Mouse (Mus musculus) intestine, embryonic 16.5 days (tissue): Measurements from ENCODE around the gene Sec31a. TPM values are rescaled to one million over a fixed set of nuclear protein-coding genes. Genes with fewer than 3 reads are reported as not detected.

Source experiments
- ATAC-seq: fragments of 200-750 bp; cut with Nextera tagmentation; 2 replicates; pipeline ENCODE4 v1.8.0; 2017; ENCODE audit warnings: moderate TSS enrichment, moderate library complexity
- H3K27ac ChIP-seq: fragments of 300-500 bp; sonication (generic); 2 replicates; pipeline ENCODE4 v1.5.1; 2014; ENCODE audit warnings: mild to moderate bottlenecking, low read length
- H3K27me3 ChIP-seq: fragments of 300-500 bp; sonication (generic); replicated peaks from 2 replicates; pipeline ENCODE4 v1.6.1; 2014; ENCODE audit warnings: low read length, control low read depth, mixed read lengths; ENCODE audit not compliant: control insufficient read depth, insufficient read depth
- H3K36me3 ChIP-seq: fragments of 300-500 bp; sonication (generic); 2 replicates; pipeline ENCODE4 v1.6.1; 2014; ENCODE audit warnings: low read length, control low read depth; ENCODE audit not compliant: control insufficient read depth, insufficient read depth
- H3K4me1 ChIP-seq: fragments of 300-500 bp; sonication (generic); 2 replicates; pipeline ENCODE4 v1.6.1; 2014; ENCODE audit warnings: low read length, control low read depth, mixed read lengths; ENCODE audit not compliant: control insufficient read depth, insufficient read depth
- H3K4me2 ChIP-seq: fragments of 300-500 bp; sonication (generic); 2 replicates; pipeline ENCODE4 v1.6.1; 2014; ENCODE audit warnings: low read depth, low read length, control low read depth
- H3K4me3 ChIP-seq: fragments of 300-500 bp; sonication (generic); 2 replicates; pipeline ENCODE4 v1.5.1; 2014; ENCODE audit warnings: mild to moderate bottlenecking, low read length
- H3K9ac ChIP-seq: fragments of 300-500 bp; sonication (generic); 2 replicates; pipeline ENCODE4 v1.6.1; 2014; ENCODE audit warnings: low read depth, low read length
- H3K9me3 ChIP-seq: fragments of 300-500 bp; sonication (generic); 2 replicates; pipeline ENCODE4 v1.6.1; 2016; ENCODE audit warnings: low read length, control low read depth; ENCODE audit not compliant: control insufficient read depth
- WGBS: fragments of 180-500 bp; shearing (Covaris S2); extraction: QIAGEN DNeasy Blood & Tissue Kit; methylation state at CpG from one replicate; pipeline ENCODE4 v1.1.7; 2014; 5-methylcytosine and 5-hydroxymethylcytosine counted together
- polyA plus RNA-seq: library from polyadenylated mRNA; unstranded; fragments of >200 nt; fragmentation: Nextera tagmentation; extraction: Ambion mirVana; gene quantifications from 2 replicates; pipeline ENCODE4 v1.2.1, GENCODE M21; 2015

Gene Sec31a
- polyA plus RNA-seq, 1 experiment from 2014 or later = 183 TPM

- 74% methylated on average over 5 of the region's 5 CpGs for WGBS
Measured at GRCm38 (mm10) chr5:100368527-100368926, 47.5 kb downstream of the Sec31a start.

DNA sequence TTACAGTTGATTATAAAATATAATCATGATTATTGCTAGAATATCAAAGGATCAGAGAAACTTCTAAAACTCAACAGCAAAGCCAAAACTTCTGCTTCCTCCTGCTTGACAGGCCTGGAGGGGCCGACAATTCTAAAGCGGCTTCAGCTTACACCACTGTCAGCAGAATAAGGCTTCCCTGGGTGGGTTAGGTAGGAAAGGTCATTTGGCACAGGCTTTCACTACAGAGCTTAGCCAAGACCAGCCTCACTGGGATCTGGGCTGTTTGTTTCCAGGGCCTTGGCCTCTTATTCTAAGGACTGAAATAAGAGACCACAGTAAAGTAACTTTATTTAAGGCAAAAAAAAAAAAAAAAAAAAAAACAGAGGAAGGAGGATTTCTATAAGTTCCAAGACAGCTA, 49.0 kb downstream of the Sec31a start:
- Histone ChIP-seq H3K27me3 (no peaks in the 10 kb centered on the region), H3K4me3 (no peak overlapping the region), H3K27ac (no peak overlapping the region), H3K4me1 (no peaks in the 10 kb centered on the region), H3K36me3 (peaks cover 25% of the 10 kb centered on the region), H3K9ac (no peak overlapping the region), H3K9me3 (no peaks in the 10 kb centered on the region), H3K4me2 (no peak overlapping the region)
- 90% methylated on average over 2 of the region's 2 CpGs for WGBS
- no peak for ATAC-seq

More at GRCm38 (mm10) chr5:100368527-100368926, 47.5 kb downstream of the Sec31a start:
- H3K9me3 ChIP-seq = no peaks in the 10 kb centered on the region
- no peak for ATAC-seq
- H3K9ac ChIP-seq = no peak overlapping the region
- no peak overlapping the region for H3K27ac ChIP-seq
- H3K4me1 ChIP-seq = no peaks in the 10 kb centered on the region
- H3K36me3 ChIP-seq = peaks cover 18% of the 10 kb centered on the region
- no peak overlapping the region for H3K4me2 ChIP-seq
- no peaks in the 10 kb centered on the region for H3K27me3 ChIP-seq
- H3K4me3 ChIP-seq = no peak overlapping the region

DNA sequence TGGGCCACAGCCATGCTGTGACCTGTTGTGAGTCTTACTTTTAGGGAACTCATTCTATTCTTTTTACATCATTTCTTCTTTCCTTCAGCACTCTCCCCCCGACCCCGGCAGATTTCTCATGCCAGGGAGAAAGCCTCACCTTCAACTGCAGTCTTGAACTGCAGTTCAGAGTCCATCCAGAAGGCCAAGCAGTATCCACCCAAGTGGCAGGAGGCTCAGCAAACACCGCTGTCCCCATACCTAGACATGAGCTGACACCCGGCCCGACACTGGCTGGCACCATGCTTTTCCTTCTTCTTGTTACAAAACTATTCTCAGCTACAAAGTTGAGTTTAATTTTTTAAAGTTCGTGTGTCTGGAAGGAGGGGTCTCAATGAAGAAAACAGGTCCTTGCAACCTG, 55.7 kb downstream of the Sec31a start:
- Histone ChIP-seq H3K27ac (no peak overlapping the region), H3K4me2 (no peak overlapping the region), H3K27me3 (no peaks in the 10 kb centered on the region), H3K9ac (no peak overlapping the region), H3K9me3 (no peaks in the 10 kb centered on the region), H3K4me1 (no peaks in the 10 kb centered on the region), H3K36me3 (peaks cover 14% of the 10 kb centered on the region), H3K4me3 (no peak overlapping the region)
- ATAC-seq = peak; percentile 63
- WGBS = 72% methylated on average over 6 of the region's 6 CpGs

GRCm38 (mm10) chr5:100358334-100358733, 57.7 kb downstream of the Sec31a start:
- H3K9me3 ChIP-seq = no peaks in the 10 kb centered on the region
- peaks cover 14% of the 10 kb centered on the region for H3K36me3 ChIP-seq
- no peak overlapping the region for H3K9ac ChIP-seq
- ATAC-seq = no peak
- H3K4me3 ChIP-seq = no peak overlapping the region
- peaks cover 5% of the 10 kb centered on the region for H3K4me1 ChIP-seq
- H3K4me2 ChIP-seq = no peak overlapping the region
- no peaks in the 10 kb centered on the region for H3K27me3 ChIP-seq
- no peak overlapping the region for H3K27ac ChIP-seq
- WGBS = 42% methylated on average over 8 of the region's 8 CpGs

DNA sequence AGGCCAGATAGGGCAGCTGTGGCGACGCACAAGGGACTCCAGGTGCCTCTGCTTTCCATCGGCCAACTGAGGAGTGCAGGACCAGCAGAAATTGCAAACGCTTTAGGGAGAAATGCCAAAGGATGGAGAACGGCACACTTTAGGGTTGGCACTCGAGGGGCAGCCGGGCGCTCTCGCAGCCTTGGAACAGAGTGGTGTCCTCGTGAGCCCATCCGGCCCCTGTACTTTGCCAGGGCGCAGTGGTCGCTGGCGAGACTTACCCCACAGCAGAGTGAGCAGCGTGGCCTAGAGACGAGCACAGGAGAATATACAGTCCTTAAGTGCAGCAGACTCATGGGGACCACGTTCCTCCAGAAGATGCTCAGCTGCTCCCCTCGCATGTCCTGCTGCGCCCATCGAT, 61.4 kb downstream of the Sec31a start:
- no peaks in the 10 kb centered on the region for H3K27me3 ChIP-seq
- H3K4me1 ChIP-seq = peaks cover 5% of the 10 kb centered on the region
- no peaks in the 10 kb centered on the region for H3K9me3 ChIP-seq
- no peak for ATAC-seq
- H3K4me3 ChIP-seq = no peak overlapping the region
- WGBS = 95% methylated on average over 20 of the region's 20 CpGs
- no peaks in the 10 kb centered on the region for H3K36me3 ChIP-seq
- H3K27ac ChIP-seq = no peak overlapping the region
- no peak overlapping the region for H3K4me2 ChIP-seq
- no peak overlapping the region for H3K9ac ChIP-seq

- peak overlapping the region; percentile 40 for H3K27ac ChIP-seq
- 37% methylated on average over 10 of the region's 10 CpGs for WGBS
- H3K4me1 ChIP-seq = peaks cover 5% of the 10 kb centered on the region
- no peaks in the 10 kb centered on the region for H3K36me3 ChIP-seq
- H3K4me2 ChIP-seq = peak overlapping the region; percentile 26; the same call in 1 of the 2 replicates
- H3K9ac ChIP-seq = no peak overlapping the region
- no peaks in the 10 kb centered on the region for H3K9me3 ChIP-seq
- no peak overlapping the region for H3K4me3 ChIP-seq
- no peaks in the 10 kb centered on the region for H3K27me3 ChIP-seq
- ATAC-seq = peak; percentile 87
Measured at GRCm38 (mm10) chr5:100352986-100353848, 62.8 kb downstream of the Sec31a start.

GRCm38 (mm10) chr5:100350907-100351456, 65.1 kb downstream of the Sec31a start:
- WGBS = 95% methylated on average over 8 of the region's 8 CpGs
- Histone ChIP-seq H3K4me2 (no peak overlapping the region), H3K9me3 (no peaks in the 10 kb centered on the region), H3K4me3 (no peak overlapping the region), H3K9ac (no peak overlapping the region), H3K27me3 (no peaks in the 10 kb centered on the region), H3K27ac (no peak overlapping the region), H3K36me3 (no peaks in the 10 kb centered on the region), H3K4me1 (peaks cover 5% of the 10 kb centered on the region)
- ATAC-seq = no peak

DNA sequence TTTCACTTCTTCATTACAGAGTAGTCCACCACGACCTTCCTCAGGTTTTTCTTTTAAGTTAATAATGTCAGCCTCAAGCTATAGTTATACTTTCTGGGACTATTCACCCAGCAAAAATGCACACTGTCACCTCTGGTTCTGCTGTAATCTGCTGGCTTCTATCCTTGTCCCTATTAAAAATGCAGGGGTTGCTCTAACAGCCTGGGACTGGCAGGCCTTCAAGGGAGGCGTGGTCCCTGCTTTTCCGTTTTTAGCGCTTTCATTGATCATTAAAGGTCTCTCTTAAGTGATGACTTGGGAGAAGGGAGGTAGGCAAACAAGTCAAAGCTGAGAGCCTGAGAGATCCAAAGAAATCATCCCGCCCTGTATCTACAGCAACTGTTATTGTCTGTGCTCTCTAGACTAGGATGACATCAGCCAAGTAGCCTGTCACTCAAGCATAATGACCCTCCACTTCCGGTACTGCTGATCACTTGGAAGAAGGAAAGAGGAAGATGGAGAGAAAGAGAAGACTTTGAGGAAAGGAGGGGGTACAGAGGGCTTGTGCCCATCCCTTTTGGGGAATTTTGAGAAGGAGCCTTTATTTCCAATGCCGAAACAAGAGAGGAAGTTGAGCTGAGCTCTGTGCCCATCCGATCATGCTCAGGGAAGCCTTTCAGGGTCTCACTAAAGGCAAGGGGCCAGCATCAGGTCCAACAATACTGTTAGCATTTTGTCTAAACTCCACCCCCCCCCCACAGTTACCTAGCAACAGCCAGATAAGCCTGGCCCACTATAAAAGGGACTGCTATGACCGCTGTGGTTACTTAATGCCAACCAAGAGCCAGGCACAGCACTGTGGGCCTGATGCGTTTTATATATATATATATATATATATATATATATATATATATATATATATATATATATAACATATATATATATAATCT, 66.5 kb downstream of the Sec31a start:
- Histone ChIP-seq H3K9ac (no peak overlapping the region), H3K36me3 (no peaks in the 10 kb centered on the region), H3K9me3 (peaks cover 3% of the 10 kb centered on the region; the same call in 1 of the 2 replicates), H3K4me3 (no peak overlapping the region), H3K27me3 (no peaks in the 10 kb centered on the region), H3K4me2 (no peak overlapping the region), H3K27ac (no peak overlapping the region), H3K4me1 (peaks cover 5% of the 10 kb centered on the region)
- WGBS = 65% methylated on average over 10 of the region's 10 CpGs
- ATAC-seq = no peak

DNA sequence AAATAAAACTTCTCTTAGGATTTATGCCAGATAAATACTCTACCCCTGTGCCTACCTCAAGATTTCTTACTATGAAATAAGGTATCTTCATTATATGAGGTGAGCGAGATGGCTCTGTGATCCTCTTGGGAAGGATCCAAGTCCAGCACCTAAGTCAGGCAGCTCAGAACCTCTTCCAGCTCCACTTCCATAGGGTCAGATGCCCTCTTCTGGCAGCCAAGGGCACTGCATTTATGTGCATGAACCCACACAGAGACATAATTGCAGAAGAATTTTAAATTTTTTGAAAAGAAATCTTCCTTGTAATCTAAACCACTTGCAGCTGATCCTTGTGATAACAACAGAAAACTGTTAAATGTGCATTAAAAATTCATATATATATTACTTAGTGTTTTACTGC, 70.9 kb downstream of the Sec31a start:
- Histone ChIP-seq H3K4me2 (no peak overlapping the region), H3K36me3 (no peaks in the 10 kb centered on the region), H3K27me3 (no peaks in the 10 kb centered on the region), H3K27ac (no peak overlapping the region), H3K9ac (no peak overlapping the region), H3K4me3 (no peak overlapping the region), H3K4me1 (no peaks in the 10 kb centered on the region), H3K9me3 (peaks cover 3% of the 10 kb centered on the region; the same call in 1 of the 2 replicates)
- no peak for ATAC-seq
- WGBS = 94% methylated on average over 1 of the region's 1 CpGs
